Mouse (Mus musculus): ENCODE results near the gene Fkbp7.
A peak's percentile ranks its signal among the peaks of the same experiment; 100 is the strongest.
"Not testable (repeated sequence)": the region's sequence is repeated elsewhere in the genome, so short reads cannot be mapped to it uniquely, and the experiment has no call there.

Gene Fkbp7

GRCm38 (mm10) chr2:76665531-76665930 is 7.4 kb downstream of the Fkbp7 start:
- no peak for DNase-seq (ENCODE audit: low spot score)

- DNase-seq (ENCODE audit: low spot score) = no peak
Observed at GRCm38 (mm10) chr2:76659419-76659818, 13.5 kb downstream of the Fkbp7 start.

GRCm38 (mm10) chr2:76658551-76658950 is 14.4 kb downstream of the Fkbp7 start:
- DNase-seq (ENCODE audit: low spot score) = no peak

GRCm38 (mm10) chr2:76655982-76656381 is 16.9 kb downstream of the Fkbp7 start:
- DNase-seq (ENCODE audit: low spot score) = no peak

- DNase-seq (ENCODE audit: low spot score) = no peak
Observed at GRCm38 (mm10) chr2:76655444-76655843, 17.5 kb downstream of the Fkbp7 start.

- DNase-seq (ENCODE audit: low spot score) = no peak
Observed at GRCm38 (mm10) chr2:76654646-76655045, 18.3 kb downstream of the Fkbp7 start.

- DNase-seq (ENCODE audit: low spot score) = no peak
Observed at GRCm38 (mm10) chr2:76653070-76653469, 19.8 kb downstream of the Fkbp7 start.

- DNase-seq (ENCODE audit: low spot score) = peak; percentile 4
Observed at GRCm38 (mm10) chr2:76648666-76649141, 24.2 kb downstream of the Fkbp7 start.

- DNase-seq (ENCODE audit: low spot score) = peak; percentile 98
Observed at GRCm38 (mm10) chr2:76647883-76648570, 24.9 kb downstream of the Fkbp7 start, which contains the start of the genes Prkra and Pjvk. Prkra (minus strand) TSS chr2:76648015. Pjvk (plus strand) TSS chr2:76648476.

GRCm38 (mm10) chr2:76647441-76647869 is 25.5 kb downstream of the Fkbp7 start:
- no peak for DNase-seq (ENCODE audit: low spot score)

GRCm38 (mm10) chr2:76643801-76644200 is 29.1 kb downstream of the Fkbp7 start:
- DNase-seq (ENCODE audit: low spot score) = no peak

GRCm38 (mm10) chr2:76639637-76640036 is 33.3 kb downstream of the Fkbp7 start:
- no peak for DNase-seq (ENCODE audit: low spot score)

- DNase-seq (ENCODE audit: low spot score) = no peak
Observed at GRCm38 (mm10) chr2:76631600-76631999, 41.3 kb downstream of the Fkbp7 start.

GRCm38 (mm10) chr2:76630293-76630692 is 42.6 kb downstream of the Fkbp7 start:
- no peak for DNase-seq (ENCODE audit: low spot score)

- DNase-seq (ENCODE audit: low spot score) = not testable (repeated sequence)
Observed at GRCm38 (mm10) chr2:76622316-76622715, 50.6 kb downstream of the Fkbp7 start.

GRCm38 (mm10) chr2:76621724-76622123 is 51.2 kb downstream of the Fkbp7 start:
- DNase-seq (ENCODE audit: low spot score) = no peak

- DNase-seq (ENCODE audit: low spot score) = no peak
Observed at GRCm38 (mm10) chr2:76620188-76620587, 52.7 kb downstream of the Fkbp7 start.

- DNase-seq (ENCODE audit: low spot score) = peak; percentile 25
Observed at GRCm38 (mm10) chr2:76618078-76618477, 54.8 kb downstream of the Fkbp7 start.
